Mouse (Mus musculus): ENCODE measurements at regions not wholly inside any gene's neighbourhood (a gene's known extent, or its start where the extent isn't known, plus 50 kb on each side); places are given as distances from the start of the nearest gene placed in this dataset.
"Not testable (repeated sequence)": the region's sequence is repeated elsewhere in the genome, so short reads cannot be mapped to it uniquely, and the experiment has no call there.

DNA sequence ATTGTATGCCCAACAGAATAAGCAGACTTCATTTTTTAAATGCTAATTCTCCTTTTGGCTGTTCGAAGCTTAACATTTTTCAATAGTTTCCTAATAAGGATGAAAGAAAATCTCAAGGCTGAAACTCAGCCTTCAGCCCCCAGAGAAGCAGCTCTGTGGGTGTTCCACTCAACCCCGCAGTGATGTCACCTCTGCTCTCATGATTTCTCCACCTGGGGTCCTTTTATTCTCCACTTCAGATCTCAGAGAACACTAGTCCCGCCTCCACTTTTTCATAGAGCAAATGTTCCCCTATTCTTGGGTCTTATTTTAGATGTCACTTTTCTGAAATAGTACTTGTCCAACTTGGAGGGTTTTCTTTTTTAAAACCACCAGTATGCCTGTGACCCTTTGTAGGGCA is 567.3 kb downstream of the Cntn3 start:
- Histone ChIP-seq H3K27me3 (replicated peaks; ENCODE audit: control insufficient read depth, insufficient read depth, low read length) (no peaks in the 10 kb centered on the region), H3K9ac (ENCODE audit: low read length) (no peak overlapping the region), H3K9me3 (replicated peaks; ENCODE audit: control insufficient read depth, low read length) (no peaks in the 10 kb centered on the region), H3K4me3 (ENCODE audit: low read depth, low read length) (no peak overlapping the region), H3K4me1 (ENCODE audit: control insufficient read depth, insufficient read depth, low read length) (no peaks in the 10 kb centered on the region), H3K36me3 (ENCODE audit: control insufficient read depth, insufficient read depth, low read length) (no peaks in the 10 kb centered on the region), H3K27ac (ENCODE audit: low read depth, low read length) (no peak overlapping the region), H3K4me2 (ENCODE audit: low read length) (no peak overlapping the region)
- peak; percentile 12 for DNase-seq (ENCODE audit: low spot score)
- WGBS: 35% methylated on average over 3 of the region's 3 CpGs
- peak; percentile 40 for ATAC-seq

DNA sequence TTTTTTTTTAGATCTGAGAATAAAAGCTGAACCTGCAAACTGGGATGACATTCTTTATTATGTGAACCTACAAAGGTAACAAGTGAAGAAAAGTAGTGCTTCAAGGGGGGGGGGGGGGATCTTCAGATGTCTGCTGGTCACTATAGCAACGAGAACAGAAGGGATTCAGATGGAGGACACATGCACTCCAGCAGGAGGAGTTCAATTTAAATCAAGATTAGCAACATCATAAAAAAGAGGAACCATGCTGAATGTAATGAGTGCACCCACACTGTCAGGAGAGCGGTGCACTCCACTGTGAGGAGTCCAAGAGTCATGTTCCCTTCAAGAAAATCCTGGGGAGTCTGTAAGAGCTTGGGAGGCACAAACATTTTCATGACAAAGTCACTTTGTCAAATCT is 574.7 kb downstream of the Cntn3 start:
- Histone ChIP-seq H3K4me2 (ENCODE audit: low read length) (no peak overlapping the region), H3K27ac (ENCODE audit: low read depth, low read length) (no peak overlapping the region), H3K9me3 (replicated peaks; ENCODE audit: control insufficient read depth, low read length) (no peaks in the 10 kb centered on the region), H3K4me3 (ENCODE audit: low read depth, low read length) (no peak overlapping the region), H3K36me3 (ENCODE audit: control insufficient read depth, insufficient read depth, low read length) (no peaks in the 10 kb centered on the region), H3K9ac (ENCODE audit: low read length) (no peak overlapping the region), H3K4me1 (ENCODE audit: control insufficient read depth, insufficient read depth, low read length) (no peaks in the 10 kb centered on the region), H3K27me3 (replicated peaks; ENCODE audit: control insufficient read depth, insufficient read depth, low read length) (no peaks in the 10 kb centered on the region)
- WGBS: 46% methylated on average over 2 of the region's 2 CpGs
- peak; percentile 22 for DNase-seq (ENCODE audit: low spot score)
- 0 out of 2 replicates have a peak, but pooled peaks have one; percentile 44 for ATAC-seq

DNA sequence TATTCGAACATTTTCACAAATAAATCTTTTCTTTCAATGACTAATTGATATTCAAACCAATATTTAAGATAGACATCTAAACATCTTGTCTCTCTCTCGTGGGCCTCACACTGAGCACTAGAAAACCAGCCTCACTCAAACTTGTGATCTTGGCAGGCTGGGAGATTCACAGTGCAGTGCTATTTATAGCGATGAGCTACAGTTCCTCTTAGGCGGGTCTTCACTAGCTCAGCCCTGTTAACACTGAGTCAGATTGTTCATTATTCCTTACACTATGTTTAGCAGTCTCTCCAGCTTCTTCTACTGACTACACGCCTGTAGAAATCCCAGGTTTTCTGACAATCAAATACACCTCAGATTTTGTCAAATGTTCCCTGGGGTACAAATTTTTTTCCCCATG is 575.3 kb downstream of the Cntn3 start:
- H3K4me1 ChIP-seq (ENCODE audit: control insufficient read depth, insufficient read depth, low read length): no peaks in the 10 kb centered on the region
- no peak overlapping the region for H3K4me3 ChIP-seq (ENCODE audit: low read depth, low read length)
- H3K27me3 ChIP-seq (replicated peaks; ENCODE audit: control insufficient read depth, insufficient read depth, low read length): no peaks in the 10 kb centered on the region
- DNase-seq (ENCODE audit: low spot score) (peak; percentile 57), ATAC-seq (peak; percentile 60)
- no peak overlapping the region for H3K4me2 ChIP-seq (ENCODE audit: low read length)
- H3K27ac ChIP-seq (ENCODE audit: low read depth, low read length): no peak overlapping the region
- H3K36me3 ChIP-seq (ENCODE audit: control insufficient read depth, insufficient read depth, low read length): no peaks in the 10 kb centered on the region
- no peak overlapping the region for H3K9ac ChIP-seq (ENCODE audit: low read length)
- 63% methylated on average over 5 of the region's 5 CpGs for WGBS
- no peaks in the 10 kb centered on the region for H3K9me3 ChIP-seq (replicated peaks; ENCODE audit: control insufficient read depth, low read length)

DNA sequence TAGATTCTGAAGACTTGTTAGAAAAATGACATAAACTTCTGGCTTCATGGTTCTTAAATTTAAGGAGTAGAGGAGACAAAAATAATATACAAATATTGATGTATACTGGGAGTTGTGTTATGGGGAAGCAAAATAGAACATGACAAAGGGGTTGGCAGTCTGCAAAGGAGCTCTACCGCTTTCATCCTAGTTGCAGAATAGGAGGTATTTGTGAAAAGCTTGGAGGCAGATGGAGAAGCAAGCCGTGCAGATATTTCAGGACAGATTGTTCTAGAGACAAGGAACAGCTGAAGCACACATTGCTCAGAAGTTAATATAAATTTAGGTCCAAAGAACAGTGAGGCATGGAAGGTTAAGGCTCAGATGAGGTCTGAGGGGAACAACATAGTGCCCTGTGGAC is 580.1 kb downstream of the Cntn3 start:
- H3K9ac ChIP-seq (ENCODE audit: low read length): no peak overlapping the region
- ATAC-seq (no peak), DNase-seq (ENCODE audit: low spot score) (no peak)
- no peaks in the 10 kb centered on the region for H3K27me3 ChIP-seq (replicated peaks; ENCODE audit: control insufficient read depth, insufficient read depth, low read length)
- no peaks in the 10 kb centered on the region for H3K4me1 ChIP-seq (ENCODE audit: control insufficient read depth, insufficient read depth, low read length)
- no peak overlapping the region for H3K27ac ChIP-seq (ENCODE audit: low read depth, low read length)
- no peak overlapping the region for H3K4me3 ChIP-seq (ENCODE audit: low read depth, low read length)
- no peaks in the 10 kb centered on the region for H3K9me3 ChIP-seq (replicated peaks; ENCODE audit: control insufficient read depth, low read length)
- H3K36me3 ChIP-seq (ENCODE audit: control insufficient read depth, insufficient read depth, low read length): no peaks in the 10 kb centered on the region
- WGBS: 90% methylated on average over 2 of the region's 2 CpGs
- no peak overlapping the region for H3K4me2 ChIP-seq (ENCODE audit: low read length)

DNA sequence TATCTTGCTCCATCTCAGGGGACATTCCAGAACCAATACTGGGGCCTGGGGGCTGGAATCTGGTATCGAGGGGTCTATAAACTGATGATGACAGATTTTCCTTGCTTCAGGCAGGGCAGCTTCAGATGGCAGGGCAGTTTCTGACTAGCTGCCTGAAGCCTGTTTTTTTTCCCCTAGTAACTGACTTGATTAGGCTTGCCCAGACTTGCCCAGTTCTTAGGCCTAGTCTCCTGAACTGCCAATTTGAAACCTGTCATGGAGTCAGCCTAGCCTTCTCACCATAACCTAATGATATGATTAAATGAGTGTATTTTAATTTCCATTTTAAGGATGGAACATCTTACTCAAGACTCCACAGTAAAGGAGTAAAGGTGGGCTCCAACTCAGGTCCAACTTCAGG is 591.2 kb downstream of the Cntn3 start:
- H3K4me3 ChIP-seq (ENCODE audit: low read depth, low read length): no peak overlapping the region
- H3K27ac ChIP-seq (ENCODE audit: low read depth, low read length): no peak overlapping the region
- H3K4me1 ChIP-seq (ENCODE audit: control insufficient read depth, insufficient read depth, low read length): no peaks in the 10 kb centered on the region
- H3K9me3 ChIP-seq (replicated peaks; ENCODE audit: control insufficient read depth, low read length): no peaks in the 10 kb centered on the region
- 85% methylated on average over 1 of the region's 1 CpGs for WGBS
- no peak overlapping the region for H3K4me2 ChIP-seq (ENCODE audit: low read length)
- ATAC-seq: no peak
- no peak for DNase-seq (ENCODE audit: low spot score)
- no peaks in the 10 kb centered on the region for H3K36me3 ChIP-seq (ENCODE audit: control insufficient read depth, insufficient read depth, low read length)
- H3K27me3 ChIP-seq (replicated peaks; ENCODE audit: control insufficient read depth, insufficient read depth, low read length): no peaks in the 10 kb centered on the region
- H3K9ac ChIP-seq (ENCODE audit: low read length): no peak overlapping the region

DNA sequence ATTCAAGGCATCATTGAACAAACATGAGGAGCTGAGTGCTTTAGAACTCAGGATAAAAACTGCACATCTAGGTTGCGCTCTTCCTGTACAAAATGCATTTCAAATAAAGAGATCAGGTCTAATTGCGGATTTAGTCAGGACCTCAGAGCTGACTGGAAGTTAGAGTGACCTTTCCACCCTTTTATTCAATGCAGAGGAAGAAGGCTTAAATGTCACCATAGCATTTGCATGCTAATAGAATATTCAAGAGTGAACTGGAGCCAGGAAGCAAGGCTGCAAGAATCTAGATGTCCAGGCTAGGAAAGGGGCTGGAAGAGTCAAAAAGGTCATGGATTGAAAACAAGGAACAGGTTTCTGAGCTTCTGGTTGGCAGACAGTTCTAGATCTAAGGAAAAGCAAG is 593.7 kb downstream of the Cntn3 start:
- WGBS: 79% methylated on average over 2 of the region's 2 CpGs
- no peak for DNase-seq (ENCODE audit: low spot score)
- Histone ChIP-seq H3K4me3 (ENCODE audit: low read depth, low read length) (no peak overlapping the region), H3K27ac (ENCODE audit: low read depth, low read length) (no peak overlapping the region), H3K36me3 (ENCODE audit: control insufficient read depth, insufficient read depth, low read length) (no peaks in the 10 kb centered on the region), H3K9me3 (replicated peaks; ENCODE audit: control insufficient read depth, low read length) (no peaks in the 10 kb centered on the region), H3K27me3 (replicated peaks; ENCODE audit: control insufficient read depth, insufficient read depth, low read length) (no peaks in the 10 kb centered on the region), H3K4me2 (ENCODE audit: low read length) (no peak overlapping the region), H3K4me1 (ENCODE audit: control insufficient read depth, insufficient read depth, low read length) (no peaks in the 10 kb centered on the region), H3K9ac (ENCODE audit: low read length) (no peak overlapping the region)
- no peak for ATAC-seq

DNA sequence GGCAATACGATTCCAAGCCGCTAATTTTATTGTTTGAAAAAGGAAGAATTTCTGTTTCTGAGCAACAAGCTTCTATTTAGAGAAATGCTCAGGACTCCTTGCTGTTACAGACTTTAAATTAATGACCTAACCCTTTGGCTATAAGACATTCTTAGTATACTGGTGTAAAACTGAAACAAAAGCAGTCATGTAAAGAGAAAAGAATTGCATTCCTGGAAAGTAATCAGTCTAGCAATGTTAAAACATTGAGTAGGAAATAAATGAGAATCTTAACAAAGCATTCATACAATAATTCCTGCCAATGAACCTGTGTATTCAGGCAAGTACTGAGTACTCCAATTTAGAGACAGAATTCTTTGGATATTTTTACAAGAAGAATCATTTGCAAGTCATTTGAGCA is 587.2 kb upstream of the Pdzrn3 start:
- H3K27ac ChIP-seq (ENCODE audit: low read depth, low read length): no peak overlapping the region
- H3K4me3 ChIP-seq (ENCODE audit: low read depth, low read length): no peak overlapping the region
- no peaks in the 10 kb centered on the region for H3K9me3 ChIP-seq (replicated peaks; ENCODE audit: control insufficient read depth, low read length)
- 47% methylated on average over 2 of the region's 2 CpGs for WGBS
- H3K4me2 ChIP-seq (ENCODE audit: low read length): no peak overlapping the region
- H3K27me3 ChIP-seq (replicated peaks; ENCODE audit: control insufficient read depth, insufficient read depth, low read length): no peaks in the 10 kb centered on the region
- no peak overlapping the region for H3K9ac ChIP-seq (ENCODE audit: low read length)
- no peaks in the 10 kb centered on the region for H3K4me1 ChIP-seq (ENCODE audit: control insufficient read depth, insufficient read depth, low read length)
- DNase-seq (ENCODE audit: low spot score) (peak; percentile 22), ATAC-seq (no peak)
- H3K36me3 ChIP-seq (ENCODE audit: control insufficient read depth, insufficient read depth, low read length): no peaks in the 10 kb centered on the region

DNA sequence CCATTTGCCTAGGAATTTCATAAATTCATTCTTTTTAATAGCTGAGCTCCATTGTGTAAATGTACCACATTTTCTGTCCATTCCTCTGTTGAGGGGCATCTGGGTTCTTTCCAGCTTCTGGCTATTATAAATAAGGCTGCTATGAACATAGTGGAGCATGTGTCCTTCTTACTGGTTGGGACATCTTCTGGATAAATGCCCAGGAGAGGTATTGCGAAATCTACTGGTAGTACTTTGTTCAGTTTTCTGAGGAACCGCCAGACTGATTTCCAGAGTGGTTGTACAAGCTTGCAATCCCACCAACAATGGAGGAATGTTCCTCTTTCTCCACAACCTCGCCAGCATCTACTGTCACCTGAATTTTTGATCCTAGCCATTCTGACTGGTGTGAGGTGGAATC is 583.8 kb upstream of the Pdzrn3 start:
- not testable (repeated sequence) for ATAC-seq; H3K9me3 ChIP-seq (replicated peaks; ENCODE audit: control insufficient read depth, low read length); H3K4me1 ChIP-seq (ENCODE audit: control insufficient read depth, insufficient read depth, low read length); H3K27ac ChIP-seq (ENCODE audit: low read depth, low read length); H3K9ac ChIP-seq (ENCODE audit: low read length); H3K4me2 ChIP-seq (ENCODE audit: low read length); DNase-seq (ENCODE audit: low spot score); H3K4me3 ChIP-seq (ENCODE audit: low read depth, low read length); H3K36me3 ChIP-seq (ENCODE audit: control insufficient read depth, insufficient read depth, low read length); H3K27me3 ChIP-seq (replicated peaks; ENCODE audit: control insufficient read depth, insufficient read depth, low read length)
- 95% methylated on average over 3 of the region's 3 CpGs for WGBS

DNA sequence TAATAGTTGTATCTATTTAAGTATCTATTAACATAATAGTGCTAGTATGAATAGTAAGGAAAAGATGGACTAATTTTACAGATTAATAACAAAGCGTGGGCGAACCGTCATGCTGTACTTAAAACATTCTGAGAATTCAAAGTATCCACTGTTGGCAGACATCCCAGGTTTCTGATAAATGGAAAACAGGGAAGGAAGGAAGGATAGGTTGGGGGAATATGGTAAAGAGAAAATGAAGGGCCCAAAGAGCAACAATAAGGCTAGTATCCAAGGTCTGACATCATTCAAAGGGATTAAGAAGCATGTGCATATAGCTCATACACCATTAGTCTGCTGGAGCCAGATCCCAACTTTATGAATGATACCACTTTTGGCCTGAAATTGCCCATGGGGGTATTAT is 572.0 kb upstream of the Pdzrn3 start:
- Histone ChIP-seq H3K36me3 (ENCODE audit: control insufficient read depth, insufficient read depth, low read length) (no peaks in the 10 kb centered on the region), H3K9me3 (replicated peaks; ENCODE audit: control insufficient read depth, low read length) (no peaks in the 10 kb centered on the region), H3K27me3 (replicated peaks; ENCODE audit: control insufficient read depth, insufficient read depth, low read length) (no peaks in the 10 kb centered on the region), H3K4me1 (ENCODE audit: control insufficient read depth, insufficient read depth, low read length) (no peaks in the 10 kb centered on the region), H3K4me3 (ENCODE audit: low read depth, low read length) (no peak overlapping the region), H3K4me2 (ENCODE audit: low read length) (no peak overlapping the region), H3K27ac (ENCODE audit: low read depth, low read length) (no peak overlapping the region), H3K9ac (ENCODE audit: low read length) (no peak overlapping the region)
- 54% methylated on average over 3 of the region's 3 CpGs for WGBS
- 0 out of 2 replicates have a peak, but pooled peaks have one; percentile 26 for ATAC-seq
- peak; percentile 34 for DNase-seq (ENCODE audit: low spot score)
